Comparison of ENCODE assay signal across 12 mouse cellular contexts in the genomic region with DNA sequence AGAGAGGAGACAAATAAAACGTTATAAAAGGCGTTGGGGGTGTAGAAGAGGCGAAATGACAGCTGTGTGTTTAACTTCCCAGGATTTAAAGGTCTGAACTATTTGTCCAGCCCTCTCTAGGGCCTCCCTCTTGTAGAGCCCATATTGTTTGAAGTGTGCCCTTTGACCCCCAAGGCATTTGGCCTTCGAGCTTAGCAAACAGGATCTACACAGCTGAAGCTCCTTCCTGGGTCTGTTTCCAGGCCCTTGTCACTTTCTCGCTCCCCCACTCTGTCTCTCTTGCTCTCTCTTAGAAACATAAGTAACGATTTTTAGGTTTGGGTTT.
DNase-seq lines count a peak whose midpoint lies in the region; ATAC-seq and TF ChIP-seq lines count a peak whose summit lies in the region.
"Had no signal": no experiment of that assay in that cellular context is flagged by ENCODE, and none has a peak within 500 bp of the region (broad histone marks: within the 10 kb centered on the region; RNA-seq: fewer than 3 reads in every experiment).

No protein-coding gene starts in this region.

- no peak for TF ChIP-seq CTCF in heart, postnatal 0 days (IDR thresholded peaks at IDR 0.05; ENCODE audit: low read depth)
- TF ChIP-seq CTCF in lung, adult 2 months (IDR thresholded peaks at IDR 0.05; ENCODE audit: insufficient read depth, low read length), result no peak

- 0 out of 2 replicates have a peak, but pooled peaks cover 10% of the 10 kb centered on the region for H3K4me1 ChIP-seq in heart, postnatal 0 days (ENCODE audit: control insufficient read depth, insufficient read depth)
- H3K4me1 ChIP-seq in lung, embryonic 15.5 days, result peaks cover 18% of the 10 kb centered on the region
- peaks cover 9% of the 10 kb centered on the region for H3K4me1 ChIP-seq in lung, adult 2 months (ENCODE audit: control insufficient read depth, insufficient read depth, low read length)
- H3K4me1 ChIP-seq in intestine, embryonic 16.5 days (ENCODE audit: control insufficient read depth, insufficient read depth, low read length), result peaks cover 10% of the 10 kb centered on the region

- no peak for TF ChIP-seq EP300 in heart, postnatal 0 days (IDR thresholded peaks at IDR 0.05; ENCODE audit: low read depth)

- no peak overlapping the region for H3K4me2 ChIP-seq in heart, postnatal 0 days (ENCODE audit: low read depth, low read length)
- no peak overlapping the region for H3K4me2 ChIP-seq in lung, embryonic 15.5 days
- H3K4me2 ChIP-seq in intestine, embryonic 16.5 days (ENCODE audit: low read depth, low read length), result no peak overlapping the region

- no peaks in the 10 kb centered on the region for H3K9me3 ChIP-seq in heart, postnatal 0 days (replicated peaks; ENCODE audit: control insufficient read depth, low read length)
- H3K9me3 ChIP-seq in lung, embryonic 15.5 days, result no peaks in the 10 kb centered on the region
- no peaks in the 10 kb centered on the region for H3K9me3 ChIP-seq in intestine, embryonic 16.5 days (ENCODE audit: control insufficient read depth, low read length)
- H3K9me3 ChIP-seq: embryonic facial prominence, embryonic 15.5 days had no signal

- H3K36me3 ChIP-seq in heart, postnatal 0 days (replicated peaks; ENCODE audit: control insufficient read depth, insufficient read depth, low read length), result no peaks in the 10 kb centered on the region
- H3K36me3 ChIP-seq in lung, embryonic 15.5 days, result no peaks in the 10 kb centered on the region
- no peaks in the 10 kb centered on the region for H3K36me3 ChIP-seq in intestine, embryonic 16.5 days (ENCODE audit: control insufficient read depth, insufficient read depth, low read length)
- H3K36me3 ChIP-seq: embryonic facial prominence, embryonic 15.5 days had no signal

- ATAC-seq in heart, postnatal 0 days (ENCODE audit: insufficient read depth, low read depth), result no peak
- no peak; the same call in 1 of the 2 replicates for ATAC-seq in lung, embryonic 15.5 days (ENCODE audit: borderline replicate concordance, extremely low read depth, low FRiP score, low TSS enrichment)
- peak; percentile 82 for ATAC-seq in intestine, embryonic 16.5 days

- H3K27me3 ChIP-seq in heart, postnatal 0 days (ENCODE audit: control insufficient read depth, insufficient read depth, low read length), result no peaks in the 10 kb centered on the region
- H3K27me3 ChIP-seq in lung, embryonic 15.5 days, result no peaks in the 10 kb centered on the region
- no peaks in the 10 kb centered on the region for H3K27me3 ChIP-seq in intestine, embryonic 16.5 days (replicated peaks; ENCODE audit: control insufficient read depth, insufficient read depth, low read length)
- H3K27me3 ChIP-seq: embryonic facial prominence, embryonic 15.5 days had no signal

- 45% methylated on average over 6 of the region's 6 CpGs for WGBS in heart, postnatal 0 days
- 15% methylated on average over 6 of the region's 6 CpGs for WGBS in lung, embryonic 15.5 days
- 52% methylated on average over 6 of the region's 6 CpGs for WGBS in lung, adult 2 months
- WGBS in intestine, embryonic 16.5 days, result 22% methylated on average over 6 of the region's 6 CpGs

- no peak for TF ChIP-seq POLR2A in lung, adult 2 months (IDR thresholded peaks at IDR 0.05; ENCODE audit: borderline replicate concordance, extremely low read depth, low read depth, low read length)

- H3K4me3 ChIP-seq in heart, postnatal 0 days (ENCODE audit: low read depth, low read length), result no peak overlapping the region
- H3K4me3 ChIP-seq in lung, embryonic 15.5 days, result no peak overlapping the region
- no peak overlapping the region for H3K4me3 ChIP-seq in lung, adult 2 months (replicated peaks; ENCODE audit: extremely low read depth, low read depth, low read length)
- H3K4me3 ChIP-seq in intestine, embryonic 16.5 days (ENCODE audit: low read length), result no peak overlapping the region

- DNase-seq in heart, postnatal 0 days (ENCODE audit: low spot score), result no peak
- DNase-seq in heart, postnatal 4 days, result no peak
- no peak for DNase-seq in lung, adult 2 months
- peak; percentile 25 for DNase-seq in retina, postnatal 1 day
- DNase-seq in gastrocnemius, postnatal 36 days, result no peak
- no peak for DNase-seq in right cerebral cortex, postnatal 36 days (ENCODE audit: low spot score in 2 of 2)
- DNase-seq: B cell, adult 2 months; cerebellum, adult 18-20 months; kidney, adult 8-10 months had no signal

- H3K27ac ChIP-seq in heart, postnatal 0 days (ENCODE audit: low read depth), result peak overlapping the region; percentile 77; the same call in 1 of the 2 replicates
- peak overlapping the region; percentile 73; the same call in 1 of the 2 replicates for H3K27ac ChIP-seq in lung, embryonic 15.5 days
- H3K27ac ChIP-seq in intestine, embryonic 16.5 days (ENCODE audit: low read length), result no peak overlapping the region
- H3K27ac ChIP-seq: embryonic facial prominence, embryonic 15.5 days had no signal

- no peak overlapping the region for H3K9ac ChIP-seq in heart, postnatal 0 days (replicated peaks; ENCODE audit: low read depth, low read length)
- no peak overlapping the region for H3K9ac ChIP-seq in lung, embryonic 15.5 days
- H3K9ac ChIP-seq in intestine, embryonic 16.5 days (ENCODE audit: low read depth, low read length), result no peak overlapping the region
- H3K9ac ChIP-seq: embryonic facial prominence, embryonic 15.5 days had no signal

- intact Hi-C loops in gastrocnemius, postnatal 36 days (cut with DNase I), result no loop called here
